Mouse (Mus musculus): Measurements from ENCODE around the gene Lrrc15. TPM values are rescaled to one million over a fixed set of nuclear protein-coding genes. Genes with fewer than 3 reads are reported as not detected.

Gene Lrrc15
- polyA plus RNA-seq, 1 experiment from 2014 or later, result 0.13 TPM

- H3K4me3 ChIP-seq (ENCODE audit: low read length), result no peak within 1 kb of the TSS
- WGBS, result 72% methylated on average over 5 of the region's 5 CpGs
- no peaks in the 10 kb centered on the region for H3K36me3 ChIP-seq (ENCODE audit: control insufficient read depth, insufficient read depth, low read length)
- H3K27me3 ChIP-seq (ENCODE audit: control insufficient read depth, insufficient read depth, low read depth, low read length), result no peaks in the 10 kb centered on the region
- no peaks in the 10 kb centered on the region for H3K9me3 ChIP-seq (ENCODE audit: control insufficient read depth, low read length)
- H3K9ac ChIP-seq (ENCODE audit: low read length), result no peak within 1 kb of the TSS
- no peak within 1 kb of the TSS for H3K4me2 ChIP-seq (ENCODE audit: low read depth, low read length)
- H3K27ac ChIP-seq (ENCODE audit: low read length), result no peak within 1 kb of the TSS
- ATAC-seq (ENCODE audit: low read depth), result no peak
- no peaks in the 10 kb centered on the region for H3K4me1 ChIP-seq (replicated peaks; ENCODE audit: control insufficient read depth, insufficient read depth, low read length)
Measured at GRCm38 (mm10) chr16:30267359-30267758, 15.7 kb downstream of the Lrrc15 start, which contains the start of gene Cpn2. Gene Cpn2 (minus strand): TSS chr16:30267499.

GRCm38 (mm10) chr16:30266561-30266960, 16.5 kb downstream of the Lrrc15 start:
- no peak overlapping the region for H3K4me2 ChIP-seq (ENCODE audit: low read depth, low read length)
- no peaks in the 10 kb centered on the region for H3K4me1 ChIP-seq (replicated peaks; ENCODE audit: control insufficient read depth, insufficient read depth, low read length)
- no peak overlapping the region for H3K27ac ChIP-seq (ENCODE audit: low read length)
- H3K9me3 ChIP-seq (ENCODE audit: control insufficient read depth, low read length), result no peaks in the 10 kb centered on the region
- no peak overlapping the region for H3K4me3 ChIP-seq (ENCODE audit: low read length)
- WGBS, result 80% methylated on average over 5 of the region's 5 CpGs
- H3K9ac ChIP-seq (ENCODE audit: low read length), result no peak overlapping the region
- no peaks in the 10 kb centered on the region for H3K27me3 ChIP-seq (ENCODE audit: control insufficient read depth, insufficient read depth, low read depth, low read length)
- no peak for ATAC-seq (ENCODE audit: low read depth)
- no peaks in the 10 kb centered on the region for H3K36me3 ChIP-seq (ENCODE audit: control insufficient read depth, insufficient read depth, low read length)

GRCm38 (mm10) chr16:30265611-30266010, 17.4 kb downstream of the Lrrc15 start:
- ATAC-seq (ENCODE audit: low read depth), result no peak
- no peak overlapping the region for H3K9ac ChIP-seq (ENCODE audit: low read length)
- H3K4me1 ChIP-seq (replicated peaks; ENCODE audit: control insufficient read depth, insufficient read depth, low read length), result no peaks in the 10 kb centered on the region
- 52% methylated on average over 4 of the region's 4 CpGs for WGBS
- no peaks in the 10 kb centered on the region for H3K36me3 ChIP-seq (ENCODE audit: control insufficient read depth, insufficient read depth, low read length)
- H3K4me3 ChIP-seq (ENCODE audit: low read length), result no peak overlapping the region
- no peaks in the 10 kb centered on the region for H3K9me3 ChIP-seq (ENCODE audit: control insufficient read depth, low read length)
- H3K4me2 ChIP-seq (ENCODE audit: low read depth, low read length), result no peak overlapping the region
- no peaks in the 10 kb centered on the region for H3K27me3 ChIP-seq (ENCODE audit: control insufficient read depth, insufficient read depth, low read depth, low read length)
- H3K27ac ChIP-seq (ENCODE audit: low read length), result no peak overlapping the region

GRCm38 (mm10) chr16:30263156-30263555, 19.9 kb downstream of the Lrrc15 start:
- no peaks in the 10 kb centered on the region for H3K4me1 ChIP-seq (replicated peaks; ENCODE audit: control insufficient read depth, insufficient read depth, low read length)
- WGBS, result 59% methylated on average over 4 of the region's 4 CpGs
- no peak overlapping the region for H3K27ac ChIP-seq (ENCODE audit: low read length)
- no peaks in the 10 kb centered on the region for H3K9me3 ChIP-seq (ENCODE audit: control insufficient read depth, low read length)
- no peak overlapping the region for H3K9ac ChIP-seq (ENCODE audit: low read length)
- no peak for ATAC-seq (ENCODE audit: low read depth)
- H3K4me3 ChIP-seq (ENCODE audit: low read length), result no peak overlapping the region
- no peaks in the 10 kb centered on the region for H3K36me3 ChIP-seq (ENCODE audit: control insufficient read depth, insufficient read depth, low read length)
- no peak overlapping the region for H3K4me2 ChIP-seq (ENCODE audit: low read depth, low read length)
- H3K27me3 ChIP-seq (ENCODE audit: control insufficient read depth, insufficient read depth, low read depth, low read length), result no peaks in the 10 kb centered on the region

- whole genome bisulfite sequencing, result 2% methylated on average over 2 of the region's 2 CpGs
- Histone ChIP-seq H3K27ac (ENCODE audit: low read length) (no peak overlapping the region), H3K27me3 (ENCODE audit: control insufficient read depth, insufficient read depth, low read depth, low read length) (no peaks in the 10 kb centered on the region), H3K9me3 (ENCODE audit: control insufficient read depth, low read length) (no peaks in the 10 kb centered on the region), H3K9ac (ENCODE audit: low read length) (no peak overlapping the region), H3K4me1 (replicated peaks; ENCODE audit: control insufficient read depth, insufficient read depth, low read length) (no peaks in the 10 kb centered on the region), H3K4me2 (ENCODE audit: low read depth, low read length) (no peak overlapping the region), H3K36me3 (ENCODE audit: control insufficient read depth, insufficient read depth, low read length) (no peaks in the 10 kb centered on the region), H3K4me3 (ENCODE audit: low read length) (no peak overlapping the region)
- no peak for ATAC-seq (ENCODE audit: low read depth)
Measured at GRCm38 (mm10) chr16:30262664-30263063, 20.4 kb downstream of the Lrrc15 start.

GRCm38 (mm10) chr16:30262157-30262556, 20.9 kb downstream of the Lrrc15 start:
- H3K27ac ChIP-seq (ENCODE audit: low read length), result no peak overlapping the region
- no peaks in the 10 kb centered on the region for H3K36me3 ChIP-seq (ENCODE audit: control insufficient read depth, insufficient read depth, low read length)
- no peaks in the 10 kb centered on the region for H3K9me3 ChIP-seq (ENCODE audit: control insufficient read depth, low read length)
- H3K4me1 ChIP-seq (replicated peaks; ENCODE audit: control insufficient read depth, insufficient read depth, low read length), result no peaks in the 10 kb centered on the region
- H3K4me2 ChIP-seq (ENCODE audit: low read depth, low read length), result no peak overlapping the region
- no peaks in the 10 kb centered on the region for H3K27me3 ChIP-seq (ENCODE audit: control insufficient read depth, insufficient read depth, low read depth, low read length)
- H3K4me3 ChIP-seq (ENCODE audit: low read length), result no peak overlapping the region
- H3K9ac ChIP-seq (ENCODE audit: low read length), result no peak overlapping the region
- ATAC-seq (ENCODE audit: low read depth), result no peak
- WGBS, result 82% methylated on average over 10 of the region's 10 CpGs

GRCm38 (mm10) chr16:30261341-30261740, 21.7 kb downstream of the Lrrc15 start:
- WGBS, result 86% methylated on average over 9 of the region's 9 CpGs
- no peaks in the 10 kb centered on the region for H3K9me3 ChIP-seq (ENCODE audit: control insufficient read depth, low read length)
- no peak overlapping the region for H3K9ac ChIP-seq (ENCODE audit: low read length)
- no peaks in the 10 kb centered on the region for H3K4me1 ChIP-seq (replicated peaks; ENCODE audit: control insufficient read depth, insufficient read depth, low read length)
- no peak overlapping the region for H3K4me3 ChIP-seq (ENCODE audit: low read length)
- H3K27ac ChIP-seq (ENCODE audit: low read length), result no peak overlapping the region
- no peak overlapping the region for H3K4me2 ChIP-seq (ENCODE audit: low read depth, low read length)
- no peak for ATAC-seq (ENCODE audit: low read depth)
- no peaks in the 10 kb centered on the region for H3K36me3 ChIP-seq (ENCODE audit: control insufficient read depth, insufficient read depth, low read length)
- no peaks in the 10 kb centered on the region for H3K27me3 ChIP-seq (ENCODE audit: control insufficient read depth, insufficient read depth, low read depth, low read length)

GRCm38 (mm10) chr16:30260012-30260635, 22.9 kb downstream of the Lrrc15 start:
- H3K4me2 ChIP-seq (ENCODE audit: low read depth, low read length), result no peak overlapping the region
- no peaks in the 10 kb centered on the region for H3K27me3 ChIP-seq (ENCODE audit: control insufficient read depth, insufficient read depth, low read depth, low read length)
- H3K9ac ChIP-seq (ENCODE audit: low read length), result no peak overlapping the region
- no peak overlapping the region for H3K27ac ChIP-seq (ENCODE audit: low read length)
- WGBS, result 82% methylated on average over 15 of the region's 15 CpGs
- H3K4me1 ChIP-seq (replicated peaks; ENCODE audit: control insufficient read depth, insufficient read depth, low read length), result no peaks in the 10 kb centered on the region
- no peak for ATAC-seq (ENCODE audit: low read depth)
- H3K36me3 ChIP-seq (ENCODE audit: control insufficient read depth, insufficient read depth, low read length), result no peaks in the 10 kb centered on the region
- no peaks in the 10 kb centered on the region for H3K9me3 ChIP-seq (ENCODE audit: control insufficient read depth, low read length)
- H3K4me3 ChIP-seq (ENCODE audit: low read length), result no peak overlapping the region

GRCm38 (mm10) chr16:30259444-30259843, 23.6 kb downstream of the Lrrc15 start:
- H3K4me3 ChIP-seq (ENCODE audit: low read length), result no peak overlapping the region

GRCm38 (mm10) chr16:30258441-30258840, 24.6 kb downstream of the Lrrc15 start:
- Histone ChIP-seq H3K4me1 (replicated peaks; ENCODE audit: control insufficient read depth, insufficient read depth, low read length) (no peaks in the 10 kb centered on the region), H3K4me2 (ENCODE audit: low read depth, low read length) (no peak overlapping the region), H3K27ac (ENCODE audit: low read length) (no peak overlapping the region), H3K9me3 (ENCODE audit: control insufficient read depth, low read length) (no peaks in the 10 kb centered on the region), H3K36me3 (ENCODE audit: control insufficient read depth, insufficient read depth, low read length) (no peaks in the 10 kb centered on the region), H3K27me3 (ENCODE audit: control insufficient read depth, insufficient read depth, low read depth, low read length) (no peaks in the 10 kb centered on the region), H3K9ac (ENCODE audit: low read length) (no peak overlapping the region), H3K4me3 (ENCODE audit: low read length) (no peak overlapping the region)
- 89% methylated on average over 7 of the region's 7 CpGs for WGBS
- no peak for ATAC-seq (ENCODE audit: low read depth)

More at GRCm38 (mm10) chr16:30259444-30259843, 23.6 kb downstream of the Lrrc15 start:
- no peak overlapping the region for H3K9ac ChIP-seq (ENCODE audit: low read length)
- no peaks in the 10 kb centered on the region for H3K9me3 ChIP-seq (ENCODE audit: control insufficient read depth, low read length)
- WGBS, result 73% methylated on average over 10 of the region's 10 CpGs
- no peaks in the 10 kb centered on the region for H3K4me1 ChIP-seq (replicated peaks; ENCODE audit: control insufficient read depth, insufficient read depth, low read length)
- H3K4me2 ChIP-seq (ENCODE audit: low read depth, low read length), result no peak overlapping the region
- H3K36me3 ChIP-seq (ENCODE audit: control insufficient read depth, insufficient read depth, low read length), result no peaks in the 10 kb centered on the region
- no peaks in the 10 kb centered on the region for H3K27me3 ChIP-seq (ENCODE audit: control insufficient read depth, insufficient read depth, low read depth, low read length)
- H3K27ac ChIP-seq (ENCODE audit: low read length), result no peak overlapping the region
- ATAC-seq (ENCODE audit: low read depth), result no peak

Data from lung, embryonic 16.5 days (tissue).